Mouse (Mus musculus): ENCODE results near the gene Olfr91. TPM values are rescaled to one million over a fixed set of nuclear protein-coding genes. Genes with fewer than 3 reads are reported as not detected.

Olfr91 gene
- polyA plus RNA-seq, 1 experiment from 2014 or later, result not detected

- ATAC-seq, result no peak
- H3K9me3 ChIP-seq, result no peaks in the 10 kb centered on the region
- no peak overlapping the region for H3K27ac ChIP-seq
- H3K9ac ChIP-seq (replicated peaks), result peak overlapping the region; percentile 96
- peaks cover 39% of the 10 kb centered on the region for H3K36me3 ChIP-seq
- peak overlapping the region; percentile 91 for H3K4me2 ChIP-seq (replicated peaks)
- H3K4me1 ChIP-seq (replicated peaks), result peaks cover 63% of the 10 kb centered on the region
- H3K4me3 ChIP-seq (replicated peaks), result peak overlapping the region; percentile 78
- peaks cover 6% of the 10 kb centered on the region for H3K27me3 ChIP-seq
- WGBS, result 58% methylated on average over 4 of the region's 4 CpGs
Measured at GRCm38 (mm10) chr17:37051745-37052144, 46.3 kb downstream of the Olfr91 start.

- Histone ChIP-seq H3K9ac (replicated peaks) (peak overlapping the region; percentile 96), H3K4me1 (replicated peaks) (peaks cover 62% of the 10 kb centered on the region), H3K4me3 (replicated peaks) (peak overlapping the region; percentile 78), H3K27me3 (peaks cover 6% of the 10 kb centered on the region), H3K36me3 (peaks cover 31% of the 10 kb centered on the region), H3K27ac (peak overlapping the region; percentile 86), H3K4me2 (replicated peaks) (peak overlapping the region; percentile 91), H3K9me3 (no peaks in the 10 kb centered on the region)
- WGBS, result under 1% methylated on average over 27 of the region's 27 CpGs
- ATAC-seq, result peak; percentile 41
Measured at GRCm38 (mm10) chr17:37050876-37051275, 47.2 kb downstream of the Olfr91 start.

- peak overlapping the region; percentile 96 for H3K9ac ChIP-seq (replicated peaks)
- H3K27ac ChIP-seq, result peak overlapping the region; percentile 86
- H3K4me3 ChIP-seq (replicated peaks), result peak overlapping the region; percentile 78
- peak overlapping the region; percentile 91 for H3K4me2 ChIP-seq (replicated peaks)
- no peaks in the 10 kb centered on the region for H3K9me3 ChIP-seq
- whole genome bisulfite sequencing, result under 1% methylated on average over 22 of the region's 22 CpGs
- peaks cover 62% of the 10 kb centered on the region for H3K4me1 ChIP-seq (replicated peaks)
- ATAC-seq, result peak; percentile 68
- H3K36me3 ChIP-seq, result peaks cover 26% of the 10 kb centered on the region
- peaks cover 6% of the 10 kb centered on the region for H3K27me3 ChIP-seq
Measured at GRCm38 (mm10) chr17:37050399-37050798, 47.7 kb downstream of the Olfr91 start.

- WGBS, result under 1% methylated on average over 39 of the region's 39 CpGs
- Histone ChIP-seq H3K36me3 (peaks cover 19% of the 10 kb centered on the region), H3K4me2 (replicated peaks) (peak overlapping the region; percentile 91), H3K4me3 (replicated peaks) (peak overlapping the region; percentile 78), H3K4me1 (replicated peaks) (peaks cover 66% of the 10 kb centered on the region), H3K9me3 (no peaks in the 10 kb centered on the region), H3K27ac (peak overlapping the region; percentile 86), H3K27me3 (peaks cover 6% of the 10 kb centered on the region), H3K9ac (replicated peaks) (peak overlapping the region; percentile 96)
- ATAC-seq, result peak; percentile 12
Measured at GRCm38 (mm10) chr17:37049570-37050310, 48.3 kb downstream of the Olfr91 start.

GRCm38 (mm10) chr17:37048383-37048782 is 49.7 kb downstream of the Olfr91 start:
- Histone ChIP-seq H3K27ac (no peak overlapping the region), H3K4me3 (replicated peaks) (peak overlapping the region; percentile 90), H3K9ac (replicated peaks) (peak overlapping the region; percentile 64), H3K4me1 (replicated peaks) (peaks cover 67% of the 10 kb centered on the region), H3K9me3 (no peaks in the 10 kb centered on the region), H3K27me3 (peaks cover 6% of the 10 kb centered on the region), H3K36me3 (peaks cover 6% of the 10 kb centered on the region; the same call in 1 of the 2 replicates), H3K4me2 (replicated peaks) (peak overlapping the region; percentile 91)
- ATAC-seq, result no peak
- 69% methylated on average over 7 of the region's 7 CpGs for WGBS

GRCm38 (mm10) chr17:37047981-37048380 is 50.1 kb downstream of the Olfr91 start:
- 0 out of 2 replicates have a peak, but pooled peaks cover 3% of the 10 kb centered on the region for H3K36me3 ChIP-seq
- H3K4me1 ChIP-seq (replicated peaks), result peaks cover 64% of the 10 kb centered on the region
- WGBS, result 30% methylated on average over 3 of the region's 3 CpGs
- peak overlapping the region; percentile 91 for H3K4me2 ChIP-seq (replicated peaks)
- peaks cover 6% of the 10 kb centered on the region for H3K27me3 ChIP-seq
- H3K9me3 ChIP-seq, result no peaks in the 10 kb centered on the region
- no peak for ATAC-seq
- no peak overlapping the region for H3K27ac ChIP-seq
- H3K4me3 ChIP-seq (replicated peaks), result peak overlapping the region; percentile 90
- H3K9ac ChIP-seq (replicated peaks), result peak overlapping the region; percentile 64

- ATAC-seq, result no peak
- Histone ChIP-seq H3K9ac (replicated peaks) (peak overlapping the region; percentile 98), H3K4me1 (replicated peaks) (peaks cover 59% of the 10 kb centered on the region), H3K36me3 (0 out of 2 replicates have a peak, but pooled peaks cover 3% of the 10 kb centered on the region), H3K4me3 (replicated peaks) (peak overlapping the region; percentile 90), H3K27me3 (peaks cover 6% of the 10 kb centered on the region), H3K9me3 (no peaks in the 10 kb centered on the region), H3K4me2 (replicated peaks) (peak overlapping the region; percentile 91), H3K27ac (peak overlapping the region; percentile 95)
- 16% methylated on average over 19 of the region's 19 CpGs for WGBS
Measured at GRCm38 (mm10) chr17:37047332-37047976, 50.6 kb downstream of the Olfr91 start.

- H3K4me1 ChIP-seq (replicated peaks), result peaks cover 49% of the 10 kb centered on the region
- H3K4me2 ChIP-seq (replicated peaks), result peak overlapping the region; percentile 91
- peak overlapping the region; percentile 90 for H3K4me3 ChIP-seq (replicated peaks)
- peak overlapping the region; percentile 98 for H3K9ac ChIP-seq (replicated peaks)
- peak; percentile 65 for ATAC-seq
- peak overlapping the region; percentile 95 for H3K27ac ChIP-seq
- H3K9me3 ChIP-seq, result no peaks in the 10 kb centered on the region
- 1% methylated on average over 39 of the region's 58 CpGs for WGBS
- H3K36me3 ChIP-seq, result 0 out of 2 replicates have a peak, but pooled peaks cover 3% of the 10 kb centered on the region
- H3K27me3 ChIP-seq, result peaks cover 6% of the 10 kb centered on the region
Measured at GRCm38 (mm10) chr17:37046312-37047112, 51.6 kb downstream of the Olfr91 start.

- Histone ChIP-seq H3K9me3 (no peaks in the 10 kb centered on the region), H3K4me2 (replicated peaks) (peak within 1 kb of the TSS; percentile 91), H3K27me3 (peaks cover 6% of the 10 kb centered on the region), H3K27ac (peak within 1 kb of the TSS; percentile 95), H3K4me1 (replicated peaks) (peaks cover 42% of the 10 kb centered on the region), H3K36me3 (0 out of 2 replicates have a peak, but pooled peaks cover 3% of the 10 kb centered on the region), H3K9ac (replicated peaks) (peak within 1 kb of the TSS; percentile 98), H3K4me3 (replicated peaks) (peak within 1 kb of the TSS; percentile 90)
- under 1% methylated on average over 35 of the region's 55 CpGs for WGBS
- peak; percentile 82 for ATAC-seq
Measured at GRCm38 (mm10) chr17:37045611-37046311, 52.3 kb downstream of the Olfr91 start, which contains the start of gene Gabbr1. TSS of gene Gabbr1 (plus strand) at chr17:37045966.

- 84% methylated on average over 7 of the region's 7 CpGs for WGBS
- peak overlapping the region; percentile 90 for H3K4me3 ChIP-seq (replicated peaks)
- peak overlapping the region; percentile 95 for H3K27ac ChIP-seq
- ATAC-seq, result no peak
- H3K4me2 ChIP-seq (replicated peaks), result peak overlapping the region; percentile 91
- H3K4me1 ChIP-seq (replicated peaks), result peaks cover 35% of the 10 kb centered on the region
- H3K27me3 ChIP-seq, result peaks cover 6% of the 10 kb centered on the region
- H3K9ac ChIP-seq (replicated peaks), result peak overlapping the region; percentile 98
- no peaks in the 10 kb centered on the region for H3K9me3 ChIP-seq
- H3K36me3 ChIP-seq, result 0 out of 2 replicates have a peak, but pooled peaks cover 3% of the 10 kb centered on the region
Measured at GRCm38 (mm10) chr17:37044651-37045244, 53.3 kb downstream of the Olfr91 start.
